Mouse (Mus musculus) left cerebral cortex, postnatal 10 days (tissue): ENCODE results near the gene Jhy. TPM values are rescaled to one million over a fixed set of nuclear protein-coding genes. Genes with fewer than 3 reads are reported as not detected.

ENCODE experiments used
- DNase-seq, 2 experiments: peaks; one replicate each; pipeline ENCODE4 v3.0.0; 2021 to 2022; ENCODE audit warnings: low spot score in 2 of 2, mixed read lengths in 1 of 2; ENCODE audit errors: extremely low spot score in 1 of 2
- intact Hi-C: fragments of 180-260 bp; cut with DNase I; formaldehyde crosslinking; loops from one replicate; pipeline ENCODE4 v1.15.1; 2025
- total RNA-seq, 2 experiments: library from RNA; stranded (reverse); gene quantifications; 2 replicates each; pipeline ENCODE4 v1.2.3; 2021

Gene Jhy
- total RNA-seq, 2 experiments from 2014 or later, result 0.21 to 0.73 TPM

DNA sequence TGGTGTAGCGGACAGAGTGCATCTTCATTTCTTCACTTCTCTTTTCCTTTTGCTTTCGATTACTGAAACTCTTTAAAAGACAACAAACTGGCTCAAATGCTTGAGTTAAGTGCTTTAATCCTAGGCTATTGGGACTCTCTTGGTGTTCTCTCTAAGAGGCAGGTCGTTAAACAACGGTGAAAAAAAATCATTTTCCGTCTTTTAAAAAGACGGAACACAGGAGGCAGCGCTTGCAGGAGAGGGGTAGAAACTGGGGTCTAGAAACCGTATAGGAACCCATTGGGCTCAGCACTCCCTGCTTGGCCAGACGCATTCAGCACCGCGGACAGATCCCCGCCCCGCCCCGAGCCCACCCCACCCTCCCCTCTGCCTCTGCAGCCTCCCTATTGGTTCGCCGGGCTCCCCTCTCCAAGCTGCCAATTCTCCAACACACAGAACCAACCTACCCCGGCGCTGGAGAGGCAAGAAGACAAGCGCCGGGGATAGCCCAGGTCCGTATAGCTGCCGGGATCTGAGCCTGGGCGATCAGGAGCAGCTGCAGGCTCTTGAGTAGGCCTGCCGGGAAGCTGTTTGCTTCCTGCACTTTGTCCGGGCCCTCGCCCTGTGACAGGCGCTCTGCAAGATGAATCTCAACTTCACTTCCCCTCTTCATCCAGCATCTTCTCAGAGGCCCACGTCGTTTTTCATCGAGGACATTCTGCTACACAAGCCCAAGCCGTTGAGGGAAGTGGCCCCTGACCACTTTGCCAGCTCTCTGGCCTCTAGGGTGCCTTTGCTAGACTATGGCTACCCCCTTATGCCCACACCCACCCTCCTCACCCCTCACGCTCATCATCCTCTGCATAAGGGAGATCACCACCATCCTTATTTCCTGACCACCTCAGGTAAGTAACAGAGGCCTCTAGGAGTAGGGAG, 90.1 kb downstream of the Jhy start, which contains the start of gene Bsx:
Gene Bsx (plus strand): TSS at position 572 of the 915 bp plus-strand sequence.
- intact Hi-C loops, result no loop called here
- DNase-seq, result peak in 1 of 2 experiments; percentile 34

DNA sequence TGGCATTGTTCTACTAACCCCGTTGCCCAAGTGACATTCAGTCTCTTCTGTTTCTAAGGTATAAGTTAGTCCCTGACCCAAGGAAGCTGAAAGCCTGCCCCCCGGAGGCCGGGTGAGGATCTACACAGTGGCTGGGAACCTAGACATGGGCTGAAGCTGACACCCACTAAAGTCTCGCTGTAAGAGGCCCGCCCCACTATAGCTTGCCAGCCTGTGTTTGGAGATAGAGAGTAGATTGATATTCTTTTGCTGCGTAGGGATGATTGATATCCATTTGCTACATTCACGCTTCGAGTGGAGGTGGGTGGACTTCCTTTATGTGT, 91.8 kb downstream of the Jhy start:
- no peak for DNase-seq
- intact Hi-C loops, result no loop called here

DNA sequence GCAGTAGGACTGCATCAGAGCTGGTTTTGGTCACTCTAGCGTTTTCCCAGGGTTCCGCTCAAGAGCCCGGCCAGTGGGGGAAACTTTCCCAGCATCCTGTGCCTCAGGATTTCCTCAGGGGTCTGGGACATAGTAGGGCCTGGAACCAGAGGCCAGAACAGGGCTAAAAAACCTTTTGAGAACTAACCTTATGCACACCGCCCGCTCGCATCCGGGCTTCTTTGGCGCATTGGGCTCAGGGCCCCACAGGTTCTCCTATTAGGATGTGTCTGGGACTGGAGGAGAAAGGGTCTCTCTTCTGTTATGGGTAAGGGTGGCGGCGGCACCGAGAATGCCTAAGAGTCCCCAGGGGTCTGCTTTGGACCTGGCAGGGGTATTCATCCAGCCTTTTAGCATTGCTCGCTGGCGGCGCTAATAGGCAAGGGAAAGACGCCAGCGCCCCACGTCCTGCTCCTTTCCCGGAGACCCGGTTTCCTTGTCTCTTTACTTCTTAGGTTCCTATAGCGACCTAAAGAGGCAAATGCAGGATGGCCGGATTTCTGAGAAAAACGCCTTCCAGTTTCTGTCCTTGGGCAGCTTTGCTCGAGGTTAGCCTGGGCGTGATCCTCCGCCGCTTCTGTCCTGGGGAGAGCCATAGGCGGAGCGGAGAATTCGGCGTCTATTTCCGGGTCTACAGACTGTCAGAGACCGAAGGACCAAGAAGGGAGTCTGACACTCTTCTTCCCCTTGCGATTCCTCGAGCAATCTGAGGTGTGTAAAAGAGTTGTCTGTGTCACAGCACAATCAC, 92.4 kb downstream of the Jhy start:
- intact Hi-C loops, result no loop called here
- DNase-seq, result no peak

DNA sequence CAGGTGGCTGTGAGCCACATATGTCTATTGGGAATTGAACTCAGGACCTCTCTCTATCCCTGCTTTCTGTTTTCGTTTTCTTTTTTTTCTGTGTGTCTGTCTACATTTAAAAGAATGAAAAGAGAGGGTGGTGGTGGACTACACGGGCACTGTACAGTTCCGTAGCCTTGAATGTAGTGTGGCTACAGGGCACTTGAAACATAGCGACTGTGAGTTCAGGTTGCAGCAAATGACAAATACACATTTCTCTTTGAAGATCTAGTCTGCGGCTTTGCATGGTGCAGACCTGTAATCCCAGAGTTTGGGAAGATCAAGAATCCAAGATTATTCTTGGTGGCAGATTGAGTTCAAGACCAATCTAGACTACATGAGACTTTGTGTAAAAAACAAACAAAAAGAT, 93.6 kb downstream of the Jhy start:
- intact Hi-C loops, result no loop called here
- DNase-seq, result no peak

DNA sequence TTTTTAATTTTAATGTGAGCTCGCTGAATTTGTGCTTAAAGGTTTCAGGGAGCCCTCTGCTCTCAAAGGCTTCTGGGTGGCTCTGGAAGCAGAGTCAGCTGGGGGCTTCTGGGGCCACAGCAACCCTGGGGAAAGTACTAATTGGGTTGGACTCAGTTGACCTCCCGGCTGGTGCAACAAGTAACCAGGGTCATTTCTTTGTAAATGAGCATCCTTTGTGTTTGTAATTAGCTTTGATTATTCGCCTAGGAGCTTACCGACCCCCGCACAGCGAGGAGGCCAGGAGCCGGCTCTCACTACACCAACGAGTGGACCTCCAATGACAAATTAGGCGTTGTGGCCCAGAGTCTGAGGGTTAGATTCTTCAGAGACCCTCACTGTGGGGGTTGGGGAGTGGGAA, 104.7 kb downstream of the Jhy start:
- no peak for DNase-seq
- intact Hi-C loops, result no loop called here

DNA sequence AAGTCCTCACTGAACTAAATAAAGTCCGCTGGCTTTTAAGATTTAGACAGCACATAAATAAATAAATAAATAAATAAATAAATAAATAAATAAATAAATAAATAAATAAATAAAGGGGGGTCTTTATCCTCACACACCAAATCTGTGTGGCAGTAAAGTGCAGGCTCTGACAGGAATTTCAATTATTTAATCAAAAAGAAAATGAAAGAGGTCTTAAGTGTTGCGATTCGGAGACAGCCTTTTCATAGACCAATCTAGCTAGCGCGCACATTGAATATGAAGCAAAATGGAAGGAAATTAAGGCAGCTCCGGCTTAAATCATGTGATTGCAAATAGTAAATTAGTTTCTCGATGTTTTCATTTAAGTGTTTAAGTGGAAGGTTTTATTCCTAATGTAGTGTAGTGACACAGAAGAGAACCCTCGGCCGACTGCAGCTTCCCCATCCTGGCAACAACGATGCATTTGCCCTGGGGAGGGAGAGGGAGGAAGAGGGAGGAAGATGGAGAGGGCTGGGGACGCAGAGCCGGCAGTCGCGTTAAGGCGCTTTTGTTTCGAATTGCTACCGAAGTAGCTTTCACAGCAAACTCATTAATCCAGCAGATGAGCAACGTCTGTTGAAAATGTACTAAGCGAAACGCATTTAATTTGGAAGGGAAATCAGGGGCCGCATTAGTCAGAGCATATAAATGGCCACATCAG, 105.3 kb downstream of the Jhy start:
- intact Hi-C loops, result no loop called here
- DNase-seq, result no peak

DNA sequence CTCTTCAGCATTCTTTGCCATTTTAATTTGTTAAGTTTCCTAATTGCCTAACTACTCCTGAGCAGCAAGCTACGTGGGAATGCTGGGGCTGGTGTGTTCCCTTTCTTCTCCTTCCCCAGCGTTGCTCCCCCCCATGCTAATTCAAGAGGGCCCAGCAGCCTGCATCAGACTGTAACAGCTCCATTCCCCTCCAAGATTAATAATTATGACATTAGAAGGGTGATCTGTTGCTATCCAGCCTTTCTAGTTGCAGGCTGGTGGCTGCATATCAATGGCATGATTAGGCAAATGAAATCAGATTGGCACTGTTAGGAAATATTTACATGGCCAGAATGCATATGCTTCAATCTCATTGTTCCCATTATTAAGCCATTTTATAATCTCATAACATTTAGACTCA, 112.4 kb downstream of the Jhy start:
- intact Hi-C loops, result no loop called here
- no peak for DNase-seq

Other genes with a start within 250 kb of the Jhy start
- gene Hspa8, start 163.1 kb downstream of the Jhy start, total RNA-seq, result 1,000 to 10,000 TPM; 2,142 to 2,231 TPM
- gene Bsx, start 90.0 kb downstream of the Jhy start, total RNA-seq, result not detected
- under 1 TPM in 1 of 2 experiments, not detected in 1; 0.10 TPM for gene Crtam, start 40.5 kb upstream of the Jhy start, total RNA-seq
- 10 to 100 TPM; 30.4 to 31.7 TPM for gene Ubash3b, start 197.6 kb upstream of the Jhy start, total RNA-seq